Mouse (Mus musculus) lung, postnatal 36 days (tissue): ENCODE measurements at regions not wholly inside any gene's neighbourhood (a gene's known extent, or its start where the extent isn't known, plus 50 kb on each side); places are given as distances from the start of the nearest gene placed in this dataset.
"Not testable (repeated sequence)": the region's sequence is repeated elsewhere in the genome, so short reads cannot be mapped to it uniquely, and the experiment has no call there.

Experiments used
- DNase-seq: peaks from one replicate; pipeline ENCODE4 v3.0.0; 2022; ENCODE audit warnings: mixed read lengths

- DNase-seq = no peak
Observed at GRCm38 (mm10) chr12:93812963-93813733, 1878.9 kb upstream of the Flrt2 start.

DNA sequence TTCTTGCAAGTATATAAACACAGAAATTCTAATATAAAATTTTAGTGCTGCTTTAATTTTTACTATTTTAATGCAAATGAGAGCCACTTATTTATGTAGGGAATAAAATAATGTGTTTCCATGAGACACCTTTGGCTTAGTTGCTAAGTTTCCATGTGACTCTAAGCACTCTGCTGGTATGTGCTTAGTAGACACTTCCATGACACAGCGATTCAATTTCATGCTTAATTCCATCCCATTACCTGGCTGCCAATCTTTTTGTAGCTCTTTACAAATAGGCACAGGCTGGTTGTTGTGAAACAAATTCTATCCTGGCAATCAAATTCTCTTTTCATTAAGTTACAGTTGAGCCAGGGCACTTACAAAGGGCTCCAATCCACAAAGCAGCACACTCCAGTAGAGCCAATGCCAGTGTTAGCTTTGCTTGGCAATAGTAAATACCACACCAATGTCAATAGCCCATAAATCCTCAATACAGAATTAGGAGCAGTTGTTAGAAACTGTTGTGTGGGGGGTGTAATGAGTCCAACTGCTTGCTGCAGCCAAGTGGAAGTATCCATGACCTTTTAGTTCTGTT lies 1841.0 kb upstream of the Flrt2 start:
- DNase-seq = no peak

DNA sequence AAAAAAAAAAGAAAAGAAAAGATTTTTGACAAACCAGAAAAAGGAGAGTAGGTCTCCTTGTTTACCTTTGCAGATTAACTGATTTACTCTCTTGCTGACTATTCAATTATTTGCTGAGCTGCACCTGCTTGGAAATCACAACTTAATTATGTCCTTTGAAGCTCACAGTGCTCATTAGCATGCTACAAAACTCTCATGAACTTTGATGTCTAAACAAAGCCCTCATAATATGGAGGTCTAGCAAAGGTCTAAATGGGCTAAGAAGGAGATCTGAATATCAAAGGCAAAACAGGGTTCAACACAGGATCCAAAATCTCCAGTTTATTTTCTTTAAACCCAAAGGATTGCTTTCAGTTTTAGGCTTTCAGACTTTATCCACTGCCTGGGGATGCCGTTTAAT lies 1840.4 kb upstream of the Flrt2 start:
- DNase-seq = no peak

- DNase-seq = no peak
Observed at GRCm38 (mm10) chr12:93885946-93886345, 1806.1 kb upstream of the Flrt2 start.

DNA sequence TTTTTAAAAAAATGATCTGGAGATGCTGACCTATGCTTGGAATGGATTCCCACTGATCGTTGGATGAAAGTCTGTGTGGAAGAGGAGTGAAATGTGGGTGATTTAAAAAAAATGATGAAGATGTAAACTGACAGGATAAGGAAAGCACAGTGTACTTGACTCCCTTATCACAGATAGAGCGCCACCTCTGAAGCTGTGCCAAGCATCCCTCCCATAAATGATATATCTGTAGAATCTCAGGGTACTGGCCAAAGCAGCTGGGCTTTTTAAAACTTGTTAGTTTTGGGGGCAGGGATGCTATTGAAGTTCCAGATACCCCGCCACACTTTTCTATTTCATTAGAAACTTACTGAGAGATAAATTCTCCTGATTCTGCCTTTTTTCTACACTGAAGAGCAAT lies 1801.9 kb upstream of the Flrt2 start:
- peak; percentile 0 for DNase-seq

DNA sequence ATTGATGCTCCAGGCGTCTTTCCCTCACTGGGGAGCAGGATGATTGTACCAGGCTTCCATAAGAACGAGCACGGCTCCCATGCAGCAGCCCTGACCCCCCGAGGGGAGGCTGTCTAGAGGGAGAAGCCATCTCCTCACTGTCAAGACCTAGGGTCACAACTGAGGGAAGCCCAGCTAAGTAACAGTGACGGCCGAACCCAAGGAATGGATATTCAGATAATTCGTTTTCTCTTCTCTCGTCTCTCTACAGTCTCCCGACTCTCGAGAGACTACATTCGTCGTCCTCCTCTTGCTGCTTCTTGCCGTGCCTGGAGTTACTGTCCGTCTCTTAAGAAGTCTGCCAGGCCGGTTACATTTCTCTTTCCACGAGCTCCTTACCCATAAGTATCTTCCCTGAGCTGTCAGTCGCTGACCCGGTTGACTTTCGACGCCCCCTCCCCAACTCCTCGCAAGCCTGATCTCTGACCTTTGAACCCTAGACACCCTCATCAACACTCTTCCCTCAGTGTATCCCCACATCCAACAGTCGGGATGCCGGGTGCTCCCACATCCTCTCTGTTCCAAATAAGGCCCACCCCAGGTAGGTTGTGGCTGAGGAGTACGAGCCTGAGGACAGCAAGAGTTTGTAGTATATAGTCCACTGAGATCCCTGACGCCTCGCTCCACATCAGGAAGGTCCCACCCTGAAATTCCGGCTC lies 1763.3 kb upstream of the Flrt2 start:
- not testable (repeated sequence) for DNase-seq

GRCm38 (mm10) chr12:93929239-93929563 lies 1762.8 kb upstream of the Flrt2 start:
- DNase-seq = not testable (repeated sequence)

DNA sequence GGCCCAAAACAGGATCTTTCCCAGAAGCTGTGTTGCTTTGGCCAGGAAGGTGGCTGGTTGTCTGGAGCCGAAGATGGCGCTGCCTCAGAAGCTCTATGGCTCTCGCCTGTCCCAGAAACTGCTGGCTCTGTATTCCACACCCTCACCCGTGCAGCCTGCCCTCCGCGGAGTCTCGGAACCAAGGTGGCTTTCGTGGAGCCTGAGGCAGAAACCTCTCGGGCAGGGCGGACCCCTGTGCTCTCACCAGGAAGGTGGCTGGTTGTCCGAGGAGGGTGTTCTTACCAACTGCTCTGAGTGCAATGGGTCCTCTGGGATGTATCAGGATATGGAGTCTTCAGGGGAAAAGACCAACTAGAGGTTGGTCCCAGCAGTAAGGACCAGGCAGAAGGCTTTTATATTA lies 1761.8 kb upstream of the Flrt2 start:
- not testable (repeated sequence) for DNase-seq

- DNase-seq = no peak
Observed at GRCm38 (mm10) chr12:93960869-93961268, 1731.2 kb upstream of the Flrt2 start.

DNA sequence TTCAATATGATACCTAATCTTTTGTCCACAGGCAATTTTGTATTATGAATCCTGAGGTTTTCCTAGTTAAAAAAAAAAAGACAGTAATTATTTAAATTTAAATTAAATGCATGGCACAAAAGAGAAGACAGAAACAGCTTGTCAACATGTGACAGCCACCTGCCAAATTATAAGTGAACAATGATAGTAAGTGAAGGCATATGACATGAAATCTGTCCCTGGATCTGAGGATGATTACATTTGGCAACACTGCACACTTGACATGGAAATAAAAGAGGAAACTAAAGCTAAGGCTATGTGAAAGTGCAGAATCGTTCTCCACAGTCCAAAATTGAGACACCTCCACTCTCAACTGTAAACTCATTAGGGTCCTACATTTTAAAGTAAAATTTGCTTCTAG lies 1710.7 kb upstream of the Flrt2 start:
- no peak for DNase-seq

DNA sequence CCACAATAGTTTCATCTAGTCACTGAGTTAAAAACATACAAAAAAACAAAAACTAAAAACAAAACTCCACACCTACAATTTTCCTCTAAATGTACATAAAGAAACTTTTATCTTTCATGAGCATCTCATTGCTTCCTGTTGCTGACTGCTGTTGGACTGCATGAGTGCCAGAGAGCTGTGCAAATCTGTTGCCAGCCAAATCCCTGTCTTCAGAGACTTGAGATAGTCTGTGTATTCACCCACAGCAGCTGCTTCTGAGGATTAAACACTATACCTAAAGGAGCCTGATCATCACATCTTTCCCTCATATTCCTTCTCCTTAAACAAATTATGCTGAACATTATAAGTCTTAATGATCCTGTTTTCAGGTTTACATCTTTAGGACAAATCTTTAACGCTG lies 1700.5 kb upstream of the Flrt2 start:
- DNase-seq = no peak

DNA sequence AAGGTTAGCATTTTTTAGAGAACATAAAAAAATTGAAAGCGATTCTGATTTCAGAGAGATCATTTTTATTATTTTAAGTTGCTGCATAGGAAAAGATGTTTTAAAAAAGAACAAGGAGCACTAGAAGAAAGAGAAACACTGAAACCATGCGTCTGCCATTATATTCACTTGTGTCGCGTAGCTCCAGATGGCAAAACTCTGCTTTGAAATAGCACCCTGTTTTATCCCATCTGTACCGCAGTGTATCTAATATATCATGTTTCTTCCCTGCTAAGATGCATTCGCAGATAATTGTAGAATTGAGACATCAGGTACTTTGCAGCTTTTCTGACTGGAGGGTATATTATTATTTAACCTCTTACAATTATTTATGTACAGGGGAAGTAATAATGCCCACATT lies 1698.2 kb upstream of the Flrt2 start:
- DNase-seq = no peak

DNA sequence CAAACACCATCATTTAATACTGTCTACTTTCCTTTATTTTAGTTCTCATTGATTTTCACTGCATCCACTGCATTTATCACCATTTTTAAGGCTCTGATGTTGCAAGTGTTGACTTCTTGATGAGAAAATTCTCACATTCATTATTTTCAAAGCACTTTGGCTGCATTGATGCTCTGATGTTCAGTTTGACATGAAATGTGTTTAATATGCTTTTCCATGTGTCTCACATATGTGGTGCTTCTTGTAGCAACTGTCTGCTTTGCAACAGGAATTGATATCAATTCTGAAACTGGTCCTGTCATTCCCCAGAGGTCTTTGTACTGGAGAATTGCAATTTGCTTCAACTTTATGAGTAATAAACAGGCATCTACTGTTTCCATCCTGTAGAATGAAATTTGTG lies 1676.1 kb upstream of the Flrt2 start:
- DNase-seq = no peak

GRCm38 (mm10) chr12:94031364-94031763 lies 1660.7 kb upstream of the Flrt2 start:
- DNase-seq = no peak

- no peak for DNase-seq
Observed at GRCm38 (mm10) chr12:94047972-94048371, 1644.1 kb upstream of the Flrt2 start.

DNA sequence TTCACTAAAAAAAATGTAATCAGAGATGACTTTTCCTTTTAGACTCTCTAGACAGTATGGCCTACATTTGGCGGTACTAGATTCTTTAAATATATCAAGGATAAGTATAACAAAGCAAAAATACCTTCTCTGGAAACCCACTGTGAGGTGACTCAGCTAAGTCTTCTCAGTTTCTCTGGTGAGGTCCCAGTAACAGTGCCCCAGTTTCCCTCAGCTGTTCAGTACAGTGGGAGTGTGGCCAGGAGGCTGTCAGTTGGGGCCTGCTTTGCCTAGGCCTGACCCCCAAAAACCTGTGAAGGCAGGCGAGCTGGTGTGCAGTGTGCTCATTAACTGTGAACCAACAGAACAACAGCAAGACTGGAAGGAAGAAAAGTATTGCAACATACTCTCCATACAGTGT lies 1634.3 kb upstream of the Flrt2 start:
- DNase-seq = no peak

GRCm38 (mm10) chr12:94059641-94060040 lies 1632.4 kb upstream of the Flrt2 start:
- DNase-seq = no peak

DNA sequence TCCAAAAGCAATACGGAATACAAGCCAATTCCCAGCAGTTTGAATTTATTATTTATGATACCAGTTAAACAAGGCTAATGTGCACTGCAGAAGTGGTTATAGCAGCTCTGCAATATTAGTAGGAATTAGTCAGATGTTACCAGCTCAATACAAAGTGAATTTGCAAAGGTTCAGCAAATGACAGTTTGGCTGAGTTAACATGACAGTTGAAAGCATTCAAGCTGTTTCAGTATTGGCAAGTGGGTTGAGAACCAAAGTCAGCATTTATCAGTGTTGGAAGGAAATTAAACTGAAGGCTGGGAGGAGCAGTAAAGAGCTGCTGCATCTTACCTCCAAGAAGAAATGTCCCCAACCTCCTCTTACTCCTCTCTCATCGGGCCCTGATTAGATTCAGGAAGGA lies 1631.7 kb upstream of the Flrt2 start:
- DNase-seq = no peak

GRCm38 (mm10) chr12:94066444-94067152 lies 1625.4 kb upstream of the Flrt2 start:
- DNase-seq = no peak

DNA sequence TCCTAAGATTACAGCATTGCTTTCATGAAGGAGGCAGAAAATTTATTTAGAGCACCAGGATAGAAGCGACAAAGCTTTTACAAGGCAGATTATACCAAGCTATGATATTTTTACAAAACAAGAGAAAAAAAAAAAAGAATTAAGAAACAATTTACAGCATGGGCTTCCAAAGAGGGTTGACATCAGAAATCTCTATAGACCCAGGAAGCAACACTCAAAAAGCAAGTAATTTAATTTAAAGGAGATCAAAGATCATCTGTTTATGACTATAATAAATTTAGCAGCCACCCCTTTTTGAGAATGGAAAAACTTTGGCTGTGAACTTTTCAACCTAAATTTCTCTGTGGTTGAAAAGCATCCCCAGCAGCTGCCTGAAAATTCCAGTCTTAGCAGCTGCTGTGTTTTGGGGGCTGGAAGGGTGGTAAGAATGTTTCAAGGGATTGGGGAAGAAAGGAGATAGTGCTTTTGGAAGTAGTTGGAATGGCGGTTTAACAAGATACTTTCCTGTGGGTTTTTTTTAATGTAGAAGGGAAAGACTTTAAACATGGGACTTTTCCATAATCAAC lies 1621.0 kb upstream of the Flrt2 start:
- no peak for DNase-seq

- no peak for DNase-seq
Observed at GRCm38 (mm10) chr12:94105582-94106162, 1586.4 kb upstream of the Flrt2 start.

GRCm38 (mm10) chr12:94150143-94150542 lies 1541.9 kb upstream of the Flrt2 start:
- DNase-seq = no peak
